Mouse (Mus musculus) mouse trophoblast stem cell (cell line): ENCODE measurements around the gene Plxdc1.
"Not testable (repeated sequence)": the region's sequence is repeated elsewhere in the genome, so short reads cannot be mapped to it uniquely, and the experiment has no call there.

ENCODE experiments used
- in situ Hi-C, 2 experiments: fragments of 300-500 bp; cut with MseI, MboI; formaldehyde crosslinking; loops; 2 replicates in 1 of 2; 3 replicates in 1 of 2; pipeline ENCODE4 v1.15.1; 2025

The Plxdc1 gene

GRCm38 (mm10) chr11:97955915-97956314, 30.3 kb downstream of the Plxdc1 start:
- in situ Hi-C loops, result no loop called here

GRCm38 (mm10) chr11:97955146-97955902, 30.9 kb downstream of the Plxdc1 start:
- in situ Hi-C loops, result no loop called here

- in situ Hi-C loops, result no loop called here
These were observed 31.6 kb downstream of the Plxdc1 start for GRCm38 (mm10) chr11:97954469-97955141.

- in situ Hi-C loops, result no loop called here
These were observed 32.3 kb downstream of the Plxdc1 start for GRCm38 (mm10) chr11:97953939-97954275.

- in situ Hi-C loops, result no loop called here
These were observed 32.9 kb downstream of the Plxdc1 start for GRCm38 (mm10) chr11:97953179-97953938.

GRCm38 (mm10) chr11:97952367-97953006, 33.8 kb downstream of the Plxdc1 start:
- in situ Hi-C loops, result no loop called here

GRCm38 (mm10) chr11:97949703-97950475, 36.4 kb downstream of the Plxdc1 start:
- in situ Hi-C loops, result no loop called here

GRCm38 (mm10) chr11:97947426-97947825, 38.8 kb downstream of the Plxdc1 start:
- in situ Hi-C loops, result no loop called here

GRCm38 (mm10) chr11:97945738-97946289, 40.4 kb downstream of the Plxdc1 start:
- in situ Hi-C loops, result not testable (repeated sequence)

GRCm38 (mm10) chr11:97945031-97945430, 41.2 kb downstream of the Plxdc1 start:
- in situ Hi-C loops, result no loop called here

GRCm38 (mm10) chr11:97943256-97943655, 43.0 kb downstream of the Plxdc1 start:
- in situ Hi-C loops, result no loop called here

GRCm38 (mm10) chr11:97942420-97943111, 43.7 kb downstream of the Plxdc1 start:
- in situ Hi-C loops, result no loop called here

- in situ Hi-C loops, result loop anchor here (5.0 kb wide), 1 partner anchor 50 kb away; the partner anchor contains the start of gene Plxdc1 (in 2 of the 2)
These were observed 48.7 kb downstream of the Plxdc1 start for GRCm38 (mm10) chr11:97937469-97938105.

- in situ Hi-C loops, result loop anchor here (5.0 kb wide), 1 partner anchor 51 kb away; the partner anchor contains the start of gene Plxdc1 (in 2 of the 2)
These were observed 49.5 kb downstream of the Plxdc1 start for GRCm38 (mm10) chr11:97936758-97937157.

- in situ Hi-C loops, result loop anchor here (5.0 kb wide), 1 partner anchor 51 kb away; the partner anchor contains the start of gene Plxdc1 (in 2 of the 2)
These were observed 50.2 kb downstream of the Plxdc1 start for GRCm38 (mm10) chr11:97935913-97936575.

GRCm38 (mm10) chr11:97933553-97933952, 52.7 kb downstream of the Plxdc1 start:
- in situ Hi-C loops, result no loop called here

- in situ Hi-C loops, result no loop called here
These were observed 57.3 kb downstream of the Plxdc1 start for GRCm38 (mm10) chr11:97928905-97929304.

- in situ Hi-C loops, result no loop called here
These were observed 62.0 kb downstream of the Plxdc1 start for GRCm38 (mm10) chr11:97924217-97924616.

GRCm38 (mm10) chr11:97923639-97924038, 62.6 kb downstream of the Plxdc1 start:
- in situ Hi-C loops, result no loop called here
